Mouse (Mus musculus) E14TG2a.4 (cell line): ENCODE measurements around the gene Spcs2.

Experiments
- H3K27me3 ChIP-seq: 2 replicates; pipeline ENCODE4 v1.6.1; 2014; ENCODE audit warnings: low read length, control low read depth; ENCODE audit not compliant: insufficient read depth
- H3K36me3 ChIP-seq: 2 replicates; pipeline ENCODE4 v1.6.1; 2014; ENCODE audit warnings: low read length, control low read depth; ENCODE audit not compliant: insufficient read depth
- H3K4me1 ChIP-seq: replicated peaks from 2 replicates; pipeline ENCODE4 v1.6.1; 2014; ENCODE audit warnings: low read depth, low read length, control low read depth
- H3K4me3 ChIP-seq: replicated peaks from 2 replicates; pipeline ENCODE4 v1.5.1; 2014; ENCODE audit warnings: mild to moderate bottlenecking, low read length
- H3K9me3 ChIP-seq: 2 replicates; pipeline ENCODE4 v1.6.1; 2014; ENCODE audit warnings: low read length, control low read depth
- CTCF ChIP-seq: conservative IDR thresholded peaks from 2 replicates; pipeline ENCODE4 v1.5.1; 2014; ENCODE audit warnings: low read length
- NANOG ChIP-seq: IDR thresholded peaks from 2 replicates; pipeline ENCODE4 v1.6.1; 2014; ENCODE audit warnings: borderline replicate concordance, low read length, mixed read lengths
- POU5F1 ChIP-seq: IDR thresholded peaks from 2 replicates; pipeline ENCODE4 v1.6.1; 2014; ENCODE audit warnings: low read length, borderline replicate concordance

Spcs2 gene

DNA sequence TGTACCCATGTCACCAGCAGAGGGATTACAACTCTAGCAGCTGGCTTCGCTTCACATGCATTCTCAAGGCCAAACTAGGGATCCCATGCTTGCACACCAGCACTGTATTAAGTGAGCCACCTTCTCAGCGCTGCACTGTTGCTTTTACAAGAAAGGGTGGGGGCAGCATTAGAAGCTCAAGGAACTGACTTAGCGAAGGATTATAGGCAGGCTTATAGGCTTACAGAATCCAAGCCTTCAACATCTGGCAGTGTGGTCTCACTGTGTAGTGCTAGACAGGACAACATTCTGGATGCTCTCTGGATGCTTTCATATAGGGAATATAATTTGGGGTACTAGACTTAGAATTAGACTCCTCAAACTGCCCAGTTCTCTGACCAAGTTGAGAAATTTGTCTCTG is 25.0 kb downstream of the Spcs2 start:
- Histone ChIP-seq H3K36me3 (peaks cover 68% of the 10 kb centered on the region), H3K4me3 (no peak overlapping the region), H3K9me3 (no peaks in the 10 kb centered on the region), H3K27me3 (no peaks in the 10 kb centered on the region), H3K4me1 (peaks cover 3% of the 10 kb centered on the region; the same call in 1 of the 2 replicates)
- no peak for TF ChIP-seq POU5F1
- no peak for TF ChIP-seq CTCF
- TF ChIP-seq NANOG = no peak

DNA sequence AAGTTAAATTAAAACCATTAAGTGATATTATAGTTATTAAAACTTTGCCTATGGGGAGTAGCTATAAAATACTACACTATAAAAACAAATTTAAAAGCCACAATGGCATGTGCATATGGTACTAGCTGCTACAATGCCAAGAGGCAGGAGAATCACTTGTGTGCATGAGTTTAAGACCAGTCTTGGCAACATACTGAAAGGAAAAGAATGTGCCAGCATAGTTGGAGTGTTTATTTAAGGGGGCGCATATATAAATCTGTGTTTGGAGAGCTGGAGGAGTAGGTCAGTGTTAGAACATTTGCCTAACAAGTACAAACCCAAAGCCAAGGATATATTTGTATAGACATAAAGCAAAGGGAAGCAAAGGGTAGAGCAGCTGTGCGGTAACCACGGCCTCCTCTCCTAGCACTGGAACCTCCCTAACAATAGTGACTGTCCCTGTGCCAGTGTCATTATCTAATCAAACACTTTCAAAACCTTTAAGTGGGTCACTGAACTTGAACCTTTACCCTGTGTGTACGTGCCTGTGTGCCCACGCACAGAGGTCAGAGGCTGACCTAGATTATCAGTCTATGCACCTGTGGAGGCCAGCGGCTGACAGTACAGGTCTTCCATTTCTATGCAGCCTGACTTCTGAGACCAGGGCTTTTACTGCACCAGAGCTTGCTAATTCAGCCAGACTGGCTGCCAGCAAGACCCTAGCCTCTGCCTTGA is 25.7 kb downstream of the Spcs2 start:
- peaks cover 3% of the 10 kb centered on the region; the same call in 1 of the 2 replicates for H3K4me1 ChIP-seq
- peaks cover 60% of the 10 kb centered on the region for H3K36me3 ChIP-seq
- no peaks in the 10 kb centered on the region for H3K9me3 ChIP-seq
- H3K27me3 ChIP-seq = no peaks in the 10 kb centered on the region
- H3K4me3 ChIP-seq = no peak overlapping the region
- TF ChIP-seq CTCF = no peak
- no peak for TF ChIP-seq NANOG
- TF ChIP-seq POU5F1 = no peak

DNA sequence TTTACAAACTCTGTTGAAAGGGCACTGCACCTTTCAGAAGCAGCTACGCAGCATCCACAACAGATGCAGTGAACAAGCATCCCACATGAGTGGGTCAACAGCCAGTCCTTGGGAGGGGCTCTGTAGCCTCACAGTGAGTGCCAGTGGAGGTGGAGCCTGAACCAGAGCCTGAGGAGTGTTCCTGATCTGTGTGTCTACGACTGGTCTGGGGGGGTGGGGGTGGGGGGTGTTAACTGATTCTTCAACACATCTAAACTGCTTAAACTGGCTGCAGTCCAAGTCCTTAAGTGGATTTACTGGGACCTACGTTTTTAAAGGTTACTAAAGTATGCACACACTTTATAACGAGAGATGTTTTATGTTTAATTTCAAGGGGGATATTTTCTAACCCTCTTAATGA is 26.5 kb downstream of the Spcs2 start:
- Histone ChIP-seq H3K4me3 (no peak overlapping the region), H3K9me3 (no peaks in the 10 kb centered on the region), H3K4me1 (peaks cover 3% of the 10 kb centered on the region; the same call in 1 of the 2 replicates), H3K36me3 (peaks cover 53% of the 10 kb centered on the region), H3K27me3 (no peaks in the 10 kb centered on the region)
- no peak for TF ChIP-seq CTCF
- no peak for TF ChIP-seq NANOG
- TF ChIP-seq POU5F1 = no peak

- TF ChIP-seq NANOG (no peak), CTCF (no peak), POU5F1 (no peak)
- H3K4me1 ChIP-seq = peaks cover 3% of the 10 kb centered on the region; the same call in 1 of the 2 replicates
- no peak overlapping the region for H3K4me3 ChIP-seq
- peaks cover 29% of the 10 kb centered on the region for H3K36me3 ChIP-seq
- no peaks in the 10 kb centered on the region for H3K9me3 ChIP-seq
- H3K27me3 ChIP-seq = no peaks in the 10 kb centered on the region
Observed at GRCm38 (mm10) chr7:99834314-99834853, 28.9 kb downstream of the Spcs2 start.

- H3K27me3 ChIP-seq = no peaks in the 10 kb centered on the region
- TF ChIP-seq POU5F1 (no peak), NANOG (no peak), CTCF (no peak)
- no peak overlapping the region for H3K4me3 ChIP-seq
- no peaks in the 10 kb centered on the region for H3K9me3 ChIP-seq
- H3K4me1 ChIP-seq = peaks cover 3% of the 10 kb centered on the region; the same call in 1 of the 2 replicates
- peaks cover 24% of the 10 kb centered on the region for H3K36me3 ChIP-seq
Observed at GRCm38 (mm10) chr7:99833846-99834222, 29.4 kb downstream of the Spcs2 start.

DNA sequence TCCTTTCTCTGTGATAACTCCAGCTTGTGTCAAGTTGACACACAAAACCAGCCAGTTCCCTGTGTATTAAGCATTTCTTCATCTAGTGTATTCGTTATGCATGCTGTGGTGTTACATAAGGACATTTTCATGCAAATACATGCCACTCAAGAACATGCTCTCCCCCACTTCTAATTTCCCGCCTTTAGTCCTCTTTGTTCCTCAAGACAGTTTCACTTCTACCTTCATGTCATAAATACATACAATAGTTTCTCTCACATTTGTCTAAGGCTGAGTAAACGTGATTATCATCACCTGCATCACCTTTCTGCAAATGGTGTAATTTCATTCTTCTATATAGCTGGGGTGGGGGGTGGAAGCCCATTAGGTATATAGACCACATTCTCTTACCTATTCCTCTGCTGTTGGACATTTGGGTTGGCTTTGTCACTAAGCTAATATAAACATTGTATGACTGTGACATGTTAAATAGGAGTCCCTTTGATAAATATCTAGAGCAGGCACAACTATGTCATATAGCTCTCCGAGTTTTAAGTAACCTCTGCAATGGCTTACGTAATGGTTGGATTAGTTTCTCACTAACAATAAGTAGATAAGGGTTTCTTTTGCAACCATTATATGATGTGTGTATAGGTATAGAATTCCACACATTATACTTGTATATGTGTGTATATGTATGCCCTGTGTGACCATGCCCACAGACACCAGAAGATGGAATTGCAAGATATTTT is 30.0 kb downstream of the Spcs2 start:
- no peak for TF ChIP-seq POU5F1
- TF ChIP-seq CTCF = no peak
- TF ChIP-seq NANOG = no peak
- Histone ChIP-seq H3K4me3 (no peak overlapping the region), H3K9me3 (no peaks in the 10 kb centered on the region), H3K36me3 (peaks cover 18% of the 10 kb centered on the region), H3K27me3 (no peaks in the 10 kb centered on the region), H3K4me1 (peaks cover 9% of the 10 kb centered on the region)

DNA sequence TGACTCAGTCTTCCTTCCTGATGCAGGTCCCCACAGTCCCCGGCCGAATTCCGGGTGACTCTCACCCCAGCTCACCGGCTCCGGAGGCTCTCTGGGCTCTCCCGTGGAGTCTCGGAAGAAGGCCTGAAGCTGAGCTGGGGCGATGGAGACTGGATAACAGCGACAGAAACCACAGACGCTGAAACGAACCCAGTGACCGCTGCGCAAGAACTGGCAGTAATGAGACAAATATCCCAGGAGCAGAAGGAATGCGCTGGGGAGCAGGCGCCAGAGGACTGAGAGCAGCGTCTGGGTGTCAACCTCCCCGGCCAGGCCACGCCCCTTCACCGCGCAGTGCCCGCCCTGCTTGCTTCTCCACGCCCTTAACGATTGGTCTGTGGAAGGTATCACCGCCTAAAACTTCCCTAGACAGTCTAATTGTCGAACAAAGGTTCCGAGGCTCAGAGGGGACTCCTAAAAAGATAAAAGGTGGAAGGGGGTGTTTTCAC is 35.1 kb downstream of the Spcs2 start, which contains the start of gene Neu3:
Gene Neu3 (minus strand): TSS at position 335 of the 488 bp plus-strand sequence.
- Histone ChIP-seq H3K9me3 (no peaks in the 10 kb centered on the region), H3K36me3 (no peaks in the 10 kb centered on the region), H3K4me3 (peak within 1 kb of the TSS; percentile 79), H3K27me3 (no peaks in the 10 kb centered on the region), H3K4me1 (peaks cover 22% of the 10 kb centered on the region)
- TF ChIP-seq NANOG (no peak), POU5F1 (no peak), CTCF (no peak)

- TF ChIP-seq NANOG (no peak), POU5F1 (no peak), CTCF (no peak)
- Histone ChIP-seq H3K9me3 (no peaks in the 10 kb centered on the region), H3K4me3 (no peak overlapping the region), H3K36me3 (no peaks in the 10 kb centered on the region), H3K4me1 (peaks cover 22% of the 10 kb centered on the region), H3K27me3 (no peaks in the 10 kb centered on the region)
Observed at GRCm38 (mm10) chr7:99826096-99826495, 37.2 kb downstream of the Spcs2 start.
